Mouse (Mus musculus) urinary bladder, postnatal 10 days (tissue): ENCODE measurements around the gene Slc38a4.

Source experiments
- DNase-seq: peaks from one replicate; pipeline ENCODE4 v3.0.0; 2022; ENCODE audit warnings: low spot score

Gene Slc38a4

GRCm38 (mm10) chr15:96966326-96966725 is 89.4 kb downstream of the Slc38a4 start:
- DNase-seq, result no peak

DNA sequence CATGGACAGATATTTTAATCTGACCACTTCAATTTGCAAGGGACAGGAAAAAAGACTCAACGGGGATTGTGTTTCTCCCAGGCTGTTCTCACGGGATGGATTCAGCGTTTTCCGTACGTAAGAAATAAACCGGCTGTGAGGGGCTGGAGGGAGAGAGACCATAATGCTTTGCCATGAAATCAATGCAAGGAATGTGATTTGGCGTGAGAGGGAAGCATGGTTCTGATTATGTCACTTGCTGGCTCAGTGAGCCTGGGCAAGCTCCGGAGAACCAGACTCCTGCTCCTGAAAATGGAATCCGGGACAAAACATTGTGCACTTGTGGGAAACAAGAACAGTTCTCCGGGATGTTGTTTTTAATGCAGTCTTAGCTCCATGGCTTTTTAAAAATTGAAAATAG is 92.0 kb downstream of the Slc38a4 start:
- no peak for DNase-seq

DNA sequence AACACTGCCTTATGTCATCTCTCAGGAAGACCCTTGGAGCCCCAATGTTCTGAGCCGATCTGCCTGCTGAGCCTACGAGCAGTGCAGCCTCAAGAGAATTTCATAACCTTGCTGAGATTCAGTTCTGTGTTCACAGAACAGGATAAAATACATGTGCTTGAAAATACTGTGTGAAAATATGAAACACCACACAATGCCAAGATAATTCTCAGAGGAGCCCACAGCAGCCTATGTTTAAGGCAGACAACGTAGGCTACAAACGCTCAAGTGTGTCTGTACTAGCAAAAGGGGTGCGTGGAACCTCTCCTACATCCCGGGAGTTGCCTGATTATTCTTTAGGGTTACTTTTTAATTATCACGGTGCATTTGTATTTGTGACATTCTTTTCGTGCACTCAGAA is 92.4 kb downstream of the Slc38a4 start:
- no peak for DNase-seq

GRCm38 (mm10) chr15:96960343-96960742 is 95.4 kb downstream of the Slc38a4 start:
- DNase-seq, result no peak

DNA sequence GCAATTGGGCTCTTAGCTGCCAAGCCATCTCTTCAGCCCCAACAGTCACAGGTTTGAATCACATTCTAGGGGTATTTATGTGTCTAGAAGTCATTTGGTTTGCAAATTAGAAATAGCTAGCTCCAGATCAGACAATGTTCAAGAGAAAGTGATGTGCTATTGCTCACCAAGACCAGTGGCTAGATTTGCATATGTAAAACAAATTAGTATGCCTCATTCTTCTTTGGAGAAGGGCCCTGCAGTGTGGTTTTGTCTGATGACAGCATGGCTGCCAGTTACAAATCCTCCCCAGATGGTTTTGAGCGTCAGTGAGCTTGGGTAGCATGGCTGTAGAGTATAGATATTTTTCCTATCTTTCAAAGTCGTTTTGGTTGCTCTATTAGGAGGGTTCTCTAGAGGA is 96.5 kb downstream of the Slc38a4 start:
- DNase-seq, result no peak

- no peak for DNase-seq
Observed at GRCm38 (mm10) chr15:96956699-96957098, 99.1 kb downstream of the Slc38a4 start.

GRCm38 (mm10) chr15:96954389-96954788 is 101.4 kb downstream of the Slc38a4 start:
- no peak for DNase-seq

DNA sequence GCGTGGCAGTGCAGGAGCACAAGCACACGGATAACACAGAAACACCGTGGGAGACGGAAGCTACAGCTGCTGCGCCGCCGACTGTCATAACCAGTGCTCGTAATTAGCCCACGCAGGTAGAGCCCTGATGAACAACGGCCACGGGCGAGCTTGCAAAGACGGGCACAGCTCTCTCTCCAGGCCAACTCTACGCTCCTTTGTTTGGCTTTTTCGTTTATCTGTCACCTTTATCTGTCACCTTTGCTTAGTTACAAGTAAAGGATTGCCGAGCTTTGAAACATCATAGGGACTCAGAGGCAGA is 101.9 kb downstream of the Slc38a4 start:
- no peak for DNase-seq

DNA sequence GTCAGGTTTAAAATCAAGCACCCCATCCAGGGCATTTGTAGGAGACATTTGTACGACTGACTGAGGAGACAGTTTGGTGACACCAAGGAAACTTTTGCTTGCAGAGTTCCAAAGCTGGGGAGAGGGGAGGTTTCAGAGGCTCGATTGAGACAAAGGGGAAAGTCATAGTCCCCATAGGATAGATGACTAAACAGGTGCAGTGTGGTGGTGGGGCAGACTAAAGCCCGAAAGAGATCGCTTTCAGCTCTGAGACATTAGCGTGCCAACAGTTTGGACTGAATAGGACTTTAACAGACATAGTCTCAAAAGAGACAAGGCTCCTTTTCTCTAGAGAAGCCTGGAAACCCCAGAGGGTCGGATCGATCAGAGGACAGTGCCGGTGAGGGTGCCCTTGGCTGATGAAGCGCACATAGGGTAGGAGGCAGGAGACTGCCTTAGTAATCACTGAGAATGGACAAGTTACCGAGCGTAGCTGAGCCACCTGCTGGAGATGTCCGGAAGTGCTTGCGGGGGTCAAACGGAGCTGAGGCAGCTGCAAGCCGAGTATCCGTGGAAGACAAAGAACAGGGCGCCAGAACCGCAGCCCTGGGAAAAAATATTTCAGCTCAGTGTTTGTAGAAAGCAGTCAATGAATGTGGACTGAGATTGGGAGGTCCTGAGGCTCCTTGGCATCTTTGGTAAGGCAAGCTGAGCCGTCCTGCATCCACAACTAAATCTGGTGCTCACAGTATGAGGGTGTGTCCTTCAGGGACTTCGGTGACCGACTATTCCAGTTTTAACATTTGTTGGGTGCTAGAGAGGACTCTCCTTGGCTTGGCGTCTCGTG is 102.4 kb downstream of the Slc38a4 start:
- peak; percentile 28 for DNase-seq

DNA sequence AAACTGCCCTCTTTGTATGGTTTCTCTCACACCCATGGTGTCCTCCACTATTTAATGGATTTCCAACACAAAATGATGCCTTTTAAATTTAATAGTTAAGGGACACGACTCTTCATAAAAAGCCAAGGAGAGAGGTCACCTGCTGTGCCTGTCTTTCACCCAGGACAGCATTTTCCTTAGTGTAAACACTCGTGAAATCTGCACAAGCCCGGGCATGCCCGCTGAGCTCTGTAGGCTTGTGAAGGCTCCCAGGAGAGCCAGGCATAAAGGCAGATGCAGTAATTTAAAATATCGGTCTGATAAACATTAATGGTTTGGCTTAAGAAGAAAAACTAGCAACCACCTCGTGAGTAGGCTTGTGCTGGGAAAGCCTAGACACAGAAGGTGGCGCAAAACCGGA is 103.3 kb downstream of the Slc38a4 start:
- no peak for DNase-seq

DNA sequence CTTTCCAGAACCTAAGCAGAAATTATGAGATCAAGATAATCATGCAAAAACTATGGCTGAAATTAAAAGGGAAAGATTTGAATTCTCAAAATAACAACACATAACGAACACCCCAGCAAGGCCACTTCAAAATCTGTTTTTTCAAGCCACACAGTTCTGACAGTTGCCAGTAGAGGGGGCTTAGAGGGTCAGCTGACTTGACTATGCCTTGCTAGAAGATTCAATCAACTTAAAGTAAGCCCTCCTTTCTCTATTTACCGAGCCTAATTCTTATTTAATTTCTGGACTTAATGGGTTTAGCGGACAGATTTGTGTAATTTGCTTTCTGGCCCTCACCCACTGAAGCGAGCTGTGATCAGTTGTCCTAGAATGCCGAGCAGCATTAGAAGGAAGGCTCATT is 104.0 kb downstream of the Slc38a4 start:
- no peak for DNase-seq

DNA sequence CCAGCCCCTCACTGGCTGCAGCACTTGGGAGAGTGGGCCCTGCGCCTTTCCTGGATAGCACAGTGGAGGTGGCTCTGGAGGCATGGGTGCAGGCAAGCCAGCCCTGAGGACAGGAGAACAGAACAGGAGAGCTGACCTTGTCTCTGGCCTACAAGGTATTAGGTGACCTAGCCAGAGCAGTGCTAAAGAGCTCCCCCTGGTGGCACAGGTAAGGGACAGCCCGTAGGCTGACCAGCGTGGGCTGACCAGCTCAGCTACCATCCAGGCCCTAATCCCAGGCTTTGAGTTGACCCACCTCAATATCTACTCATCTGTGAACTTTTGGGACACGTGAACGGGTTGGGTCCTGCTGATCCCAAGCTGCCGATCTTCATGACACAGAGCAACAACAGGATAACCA is 107.3 kb downstream of the Slc38a4 start:
- DNase-seq, result no peak
